Mouse (Mus musculus) frontal cortex, postnatal 25 days (tissue): ENCODE measurements around the gene Cfap74.

Experiments
- DNase-seq, 2 experiments: peaks; one replicate each; pipeline ENCODE4 v3.0.0; 2022; ENCODE audit warnings: low spot score in 2 of 2

The Cfap74 gene

GRCm38 (mm10) chr4:155497963-155498362 lies 89.0 kb downstream of the Cfap74 start:
- no peak for DNase-seq

- no peak for DNase-seq
Observed at GRCm38 (mm10) chr4:155501126-155501525, 92.1 kb downstream of the Cfap74 start.

- DNase-seq, result no peak
Observed at GRCm38 (mm10) chr4:155505067-155505466, 96.1 kb downstream of the Cfap74 start.

- no peak for DNase-seq
Observed at GRCm38 (mm10) chr4:155505671-155506295, 96.8 kb downstream of the Cfap74 start.

- DNase-seq, result no peak
Observed at GRCm38 (mm10) chr4:155508614-155509013, 99.6 kb downstream of the Cfap74 start.

- DNase-seq, result no peak
Observed at GRCm38 (mm10) chr4:155510981-155511380, 102.0 kb downstream of the Cfap74 start.

- DNase-seq, result no peak
Observed at GRCm38 (mm10) chr4:155514810-155515209, 105.8 kb downstream of the Cfap74 start.
